Mouse (Mus musculus): Measurements from ENCODE around the gene Fcgr4. TPM values are rescaled to one million over a fixed set of nuclear protein-coding genes. Genes with fewer than 3 reads are reported as not detected.
"Not testable (repeated sequence)": the region's sequence is repeated elsewhere in the genome, so short reads cannot be mapped to it uniquely, and the experiment has no call there.

Fcgr4 gene
- total RNA-seq (2021), result 1 to 10 TPM; 1.8 to 2.1 TPM
- long read RNA-seq, experiment 1, result 0 reads
- long read RNA-seq, experiment 2, result 0 reads

DNA sequence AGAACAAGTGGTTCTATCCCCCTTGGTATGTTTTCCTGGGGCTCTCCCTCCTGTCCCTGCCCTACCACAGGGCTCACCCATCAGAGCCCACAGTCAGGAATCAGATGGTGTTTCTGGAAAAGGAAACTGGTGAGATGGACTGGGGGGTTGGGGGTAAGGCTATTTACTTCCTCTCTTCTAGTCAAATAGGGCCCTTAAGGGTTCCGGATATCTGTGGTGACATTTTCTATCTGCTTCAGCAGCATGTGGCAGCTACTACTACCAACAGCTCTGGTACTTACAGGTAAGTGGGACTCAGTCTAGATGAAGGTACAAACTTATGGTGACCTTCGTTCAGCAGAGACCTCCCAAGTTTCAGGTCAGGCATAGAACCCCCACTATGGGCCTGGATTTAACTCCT, at the start of gene Fcgr4:
Gene Fcgr4 (plus strand): TSS at position 184 of the 400 bp plus-strand sequence.
- DNase-seq (ENCODE audit: low spot score in 2 of 2), result no peak

DNA sequence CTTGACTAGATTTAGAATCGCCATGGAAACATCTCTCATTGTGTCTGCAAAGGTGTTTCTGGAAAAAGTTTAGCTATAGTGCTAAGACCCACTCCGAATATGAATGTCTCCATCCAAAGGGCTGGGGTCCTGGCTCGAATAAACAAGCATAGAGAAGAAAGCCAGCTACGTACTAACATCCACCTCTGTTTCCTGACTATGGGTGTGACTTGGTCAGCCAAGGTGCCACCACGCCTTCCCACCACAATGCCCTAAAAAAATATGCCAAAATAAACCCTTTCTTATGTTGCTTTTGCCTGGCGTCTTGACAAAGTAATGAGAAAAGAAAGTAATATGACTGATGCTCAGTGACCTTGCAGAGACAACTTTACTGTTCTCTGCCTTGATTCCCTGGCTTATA, 46.2 kb upstream of the Fcgr4 start:
- no peak for DNase-seq (ENCODE audit: low spot score in 2 of 2)

DNA sequence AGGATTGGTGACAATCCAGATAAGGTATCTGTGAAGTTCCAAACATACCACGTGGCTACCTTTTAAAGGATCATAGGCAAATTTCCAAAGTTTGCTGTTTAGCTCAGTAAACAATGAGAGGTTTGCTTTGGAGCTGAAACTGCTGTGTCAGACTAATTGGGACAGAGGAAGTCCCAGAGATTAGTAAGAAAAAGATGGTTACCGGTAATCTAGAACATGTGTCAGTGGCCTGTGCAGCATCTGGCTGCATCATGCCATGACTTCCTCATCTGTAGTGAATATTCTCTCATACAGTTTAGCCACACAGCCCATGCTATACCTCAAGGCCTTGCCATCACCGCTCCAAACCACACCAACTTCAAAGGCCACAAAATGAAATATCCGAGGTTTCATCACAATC, 45.8 kb upstream of the Fcgr4 start:
- no peak for DNase-seq (ENCODE audit: low spot score in 2 of 2)

DNA sequence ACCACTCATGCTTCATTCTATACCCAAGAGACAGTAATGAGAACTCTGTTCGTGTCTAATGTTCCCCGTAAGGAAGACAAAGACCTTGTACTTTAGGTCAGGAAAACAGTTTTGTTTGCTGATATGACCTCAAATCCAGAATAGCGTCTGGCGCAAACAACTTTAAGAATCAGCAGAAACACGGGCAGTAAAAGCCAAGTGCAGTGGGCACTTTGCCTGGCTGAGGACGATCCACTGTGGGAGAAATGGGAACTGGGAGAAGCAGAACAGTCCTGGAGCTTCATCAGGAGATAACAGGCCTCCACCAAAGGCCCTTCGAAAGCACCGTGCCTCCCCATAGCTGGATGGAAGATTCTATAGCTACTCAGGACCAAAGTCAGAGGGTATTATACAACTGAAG, 44.5 kb upstream of the Fcgr4 start:
- DNase-seq (ENCODE audit: low spot score in 2 of 2), result no peak

DNA sequence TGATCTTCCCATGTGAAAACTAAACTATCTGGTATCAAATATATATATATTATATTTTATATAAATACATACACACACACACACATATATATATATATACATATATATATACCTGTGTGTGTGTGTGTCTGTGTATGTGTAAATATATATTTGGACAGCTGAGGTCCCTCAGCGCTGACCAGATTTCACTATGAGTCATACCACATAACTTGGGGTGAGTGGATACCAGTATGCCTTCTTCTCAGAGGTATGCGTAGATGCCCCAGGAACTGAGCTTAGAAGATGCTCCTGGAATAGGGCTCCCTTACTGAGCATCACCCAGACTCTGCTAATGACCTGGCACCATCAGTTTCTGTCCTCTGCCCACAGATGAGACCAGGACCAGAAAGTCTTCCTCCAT, 44.0 kb upstream of the Fcgr4 start:
- no peak for DNase-seq (ENCODE audit: low spot score in 2 of 2)

DNA sequence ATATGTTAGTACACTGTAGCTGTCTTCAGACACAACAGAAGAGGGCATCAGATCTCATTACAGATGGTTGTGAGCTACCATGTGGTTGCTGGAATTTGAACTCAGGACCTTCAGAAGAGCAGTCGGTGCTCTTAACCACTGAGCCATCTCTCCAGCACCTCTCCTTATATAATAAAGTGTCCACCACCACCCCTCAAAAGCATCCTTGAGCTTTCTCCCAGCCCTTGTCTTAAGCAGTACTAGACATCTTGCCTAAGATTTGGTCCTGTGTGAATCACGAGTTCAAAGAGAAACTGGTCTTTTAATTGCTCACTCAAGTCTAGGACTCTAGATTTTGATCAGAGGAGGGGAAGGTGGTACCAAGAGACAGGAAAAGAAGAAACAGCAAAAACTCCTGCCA, 43.4 kb upstream of the Fcgr4 start:
- not testable (repeated sequence) for DNase-seq (ENCODE audit: low spot score in 2 of 2)

DNA sequence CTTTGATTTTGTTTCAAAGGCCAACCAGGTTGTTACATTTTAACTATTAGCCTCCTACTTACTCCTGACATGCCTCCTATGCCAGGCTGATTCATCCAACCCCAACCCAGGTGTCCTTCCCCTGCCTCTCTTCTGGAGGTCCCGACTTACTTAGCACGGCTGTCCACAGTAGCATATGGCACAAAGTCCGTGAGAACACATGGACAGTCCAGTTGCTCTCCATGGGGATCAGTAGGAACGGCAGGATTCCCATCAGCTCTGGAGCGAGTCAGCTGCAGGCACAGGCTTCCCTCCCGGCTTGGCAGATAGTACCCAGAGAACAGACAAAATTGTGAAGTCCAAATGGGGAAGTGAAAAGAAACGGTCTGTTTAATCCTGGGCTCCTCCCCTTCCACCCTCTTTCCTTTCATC, 43.0 kb upstream of the Fcgr4 start:
- DNase-seq (ENCODE audit: low spot score in 2 of 2), result no peak

DNA sequence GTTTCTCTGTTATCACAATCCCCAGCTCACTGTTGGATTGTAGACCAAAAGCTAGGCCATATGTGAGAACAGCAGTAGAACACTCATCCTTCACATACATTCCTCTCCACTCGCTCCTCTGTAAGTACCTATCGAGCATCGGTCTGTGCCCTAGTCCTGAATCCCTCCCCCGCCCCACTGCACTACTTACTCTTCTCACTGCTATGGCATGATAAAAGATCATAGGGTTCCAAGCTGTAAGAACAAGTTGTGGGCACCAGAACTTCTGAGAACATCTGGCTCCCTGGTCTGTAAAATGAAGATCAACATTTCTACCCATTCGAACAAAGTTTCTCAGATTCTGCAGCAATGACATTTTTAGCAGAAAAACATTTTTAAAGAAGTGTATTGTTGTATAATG, 42.3 kb upstream of the Fcgr4 start, which contains the start of gene Fcgr2b:
Gene Fcgr2b (minus strand): TSS at position 101 of the 400 bp plus-strand sequence.
- DNase-seq (ENCODE audit: low spot score in 2 of 2), result no peak

DNA sequence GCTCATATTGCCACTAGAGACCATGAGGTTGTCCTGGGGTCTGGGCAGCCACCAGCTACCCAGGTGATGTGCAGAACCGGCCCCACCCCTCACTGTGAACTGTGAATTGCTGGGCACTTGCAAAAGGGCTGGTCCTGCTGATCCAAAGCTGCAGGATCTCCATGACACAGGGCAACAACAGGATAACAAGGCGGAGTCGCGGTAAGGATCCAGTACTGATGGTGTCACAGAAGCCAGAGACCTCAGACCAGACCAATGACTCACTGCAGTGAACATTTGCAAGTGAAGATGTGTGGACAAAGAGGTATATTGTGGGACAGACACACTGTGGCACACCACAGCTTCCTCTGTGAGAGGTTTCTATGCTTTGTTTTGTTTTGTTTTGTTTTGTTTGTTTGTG, 40.1 kb upstream of the Fcgr4 start:
- DNase-seq (ENCODE audit: low spot score in 2 of 2), result no peak

DNA sequence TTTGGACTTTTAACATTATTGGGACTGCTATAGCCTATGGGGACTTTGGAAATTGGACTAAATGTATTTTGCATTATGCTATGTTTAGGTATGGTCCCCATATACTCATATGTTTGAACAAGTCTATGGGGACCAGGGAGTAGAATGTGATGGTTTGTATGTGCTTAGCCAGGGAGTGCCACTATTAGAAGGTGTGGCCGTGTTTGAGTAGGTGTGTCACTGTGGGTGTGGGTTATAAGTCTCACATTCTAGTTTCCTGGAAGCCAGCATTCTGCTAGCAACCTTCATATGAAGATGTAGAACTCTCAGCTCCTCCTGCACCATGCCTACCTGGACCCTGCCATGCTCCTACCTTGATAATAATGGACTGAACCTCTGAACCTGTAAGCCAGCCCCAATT, 37.0 kb upstream of the Fcgr4 start:
- DNase-seq (ENCODE audit: low spot score in 2 of 2), result not testable (repeated sequence)

DNA sequence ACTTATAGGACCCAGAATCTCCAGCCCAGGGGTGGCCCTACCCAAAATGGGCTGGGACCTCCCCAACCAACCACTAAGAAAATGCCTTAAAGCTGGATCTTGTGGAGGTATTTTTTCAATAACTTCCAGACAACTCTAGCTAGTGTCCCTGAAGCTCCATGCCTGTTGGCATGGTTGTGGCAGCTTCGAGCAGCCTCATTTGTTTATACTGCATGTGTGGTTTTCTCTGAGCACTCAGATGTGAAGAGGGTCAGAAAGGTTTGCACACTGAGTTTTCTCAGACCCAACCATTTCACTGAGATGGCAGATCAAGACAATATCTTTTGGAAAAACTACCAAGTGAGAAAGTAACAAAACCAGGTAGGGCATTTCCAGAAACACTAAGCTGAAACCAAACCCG, 36.4 kb upstream of the Fcgr4 start:
- DNase-seq (ENCODE audit: low spot score in 2 of 2), result no peak

DNA sequence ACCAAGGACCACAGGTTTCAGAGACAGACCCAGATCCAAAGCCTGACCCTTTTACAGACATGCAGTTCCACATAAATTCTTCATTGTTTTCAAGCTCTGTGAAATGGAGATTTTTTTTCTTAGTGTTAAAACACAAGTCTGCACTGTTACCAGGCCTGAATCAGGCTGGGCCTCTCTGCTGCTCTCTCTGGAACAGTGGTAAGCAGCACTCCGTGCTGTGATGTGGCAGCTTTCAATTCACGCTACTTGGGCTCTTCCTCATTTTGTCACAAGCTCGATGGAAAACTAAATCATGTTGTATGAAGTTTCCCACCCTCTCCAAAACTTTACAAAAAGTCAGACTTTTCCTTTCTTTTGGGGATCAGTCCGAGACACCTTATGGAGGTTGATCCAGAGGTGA, 35.7 kb upstream of the Fcgr4 start:
- DNase-seq (ENCODE audit: low spot score in 2 of 2), result no peak

DNA sequence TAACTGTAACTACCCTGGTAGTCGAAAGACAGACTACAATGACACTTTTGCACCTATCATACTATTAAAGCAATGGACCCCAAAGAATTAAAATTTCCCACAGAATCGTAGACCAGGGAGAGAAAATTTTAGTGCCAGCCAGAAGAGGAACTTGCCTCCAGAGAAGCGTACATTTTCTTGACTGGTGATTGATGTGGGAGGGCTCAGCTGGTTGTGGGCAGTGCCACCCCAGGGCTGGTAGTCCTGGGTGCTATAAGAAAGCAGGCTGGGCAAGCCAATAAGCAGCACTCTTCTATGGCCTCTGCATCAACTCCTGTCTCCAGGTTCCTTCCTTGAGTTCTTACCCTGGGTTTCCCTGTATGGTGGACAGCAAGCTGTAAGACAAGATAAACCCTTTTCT, 33.6 kb upstream of the Fcgr4 start:
- no peak for DNase-seq (ENCODE audit: low spot score in 2 of 2)

DNA sequence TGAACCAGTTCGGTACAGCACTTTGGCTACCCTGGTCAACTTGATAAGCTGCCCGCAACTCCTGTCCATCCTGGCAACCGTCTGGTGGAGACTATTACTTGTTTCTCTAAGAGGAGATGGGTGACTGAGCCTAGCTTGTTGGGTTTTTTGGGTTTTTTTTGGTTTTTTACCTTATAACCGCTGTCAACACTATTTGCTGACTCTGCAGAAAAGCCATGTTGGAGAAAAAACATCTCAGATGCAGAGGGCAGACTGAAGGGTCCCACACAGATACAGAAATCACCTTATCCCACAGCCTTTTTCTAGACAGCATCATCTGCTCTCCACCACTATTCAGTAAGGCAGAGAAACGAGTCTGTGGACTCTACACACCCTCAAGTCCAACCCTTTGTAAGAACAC, 32.9 kb upstream of the Fcgr4 start:
- no peak for DNase-seq (ENCODE audit: low spot score in 2 of 2)

DNA sequence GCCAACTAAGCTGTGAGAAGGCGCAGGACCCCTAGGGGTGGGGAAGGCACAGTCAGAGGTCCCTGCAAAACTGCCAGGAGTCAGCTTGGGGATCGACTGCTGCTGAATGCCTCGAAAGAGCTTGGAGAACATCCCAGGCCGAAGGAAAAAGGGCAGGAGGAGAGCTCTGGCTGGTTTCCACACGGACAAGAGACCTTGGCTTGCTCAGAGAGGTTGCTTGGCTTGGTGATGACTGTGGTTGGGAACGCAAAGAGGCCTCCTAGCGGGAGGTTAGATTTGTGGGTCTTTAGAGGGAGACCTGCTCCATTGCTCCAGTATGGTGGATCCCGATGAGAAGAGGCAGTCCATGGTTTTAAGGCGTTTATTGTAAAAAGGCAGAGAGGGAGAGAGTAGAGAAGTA, 29.1 kb upstream of the Fcgr4 start:
- no peak for DNase-seq (ENCODE audit: low spot score in 2 of 2)

DNA sequence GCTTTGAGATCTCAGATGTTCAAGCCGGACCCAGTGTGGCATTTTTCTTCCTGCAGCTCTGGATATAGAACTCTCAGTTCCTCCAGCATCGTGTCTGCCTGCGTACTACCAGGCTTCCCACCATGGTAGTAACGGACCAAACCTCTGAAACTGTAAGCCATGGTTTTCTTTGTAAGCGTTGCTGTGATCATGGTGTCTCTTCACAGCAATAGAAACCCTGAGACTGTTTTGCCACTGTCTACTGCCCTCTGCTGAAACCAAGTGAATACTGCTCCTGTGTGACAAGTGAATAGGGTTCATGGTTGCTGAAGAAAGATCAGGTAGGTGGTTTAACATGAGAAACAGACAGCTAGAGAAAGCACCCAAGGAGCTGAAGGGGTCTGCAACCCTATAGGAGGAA, 26.2 kb upstream of the Fcgr4 start:
- DNase-seq (ENCODE audit: low spot score in 2 of 2), result no peak

DNA sequence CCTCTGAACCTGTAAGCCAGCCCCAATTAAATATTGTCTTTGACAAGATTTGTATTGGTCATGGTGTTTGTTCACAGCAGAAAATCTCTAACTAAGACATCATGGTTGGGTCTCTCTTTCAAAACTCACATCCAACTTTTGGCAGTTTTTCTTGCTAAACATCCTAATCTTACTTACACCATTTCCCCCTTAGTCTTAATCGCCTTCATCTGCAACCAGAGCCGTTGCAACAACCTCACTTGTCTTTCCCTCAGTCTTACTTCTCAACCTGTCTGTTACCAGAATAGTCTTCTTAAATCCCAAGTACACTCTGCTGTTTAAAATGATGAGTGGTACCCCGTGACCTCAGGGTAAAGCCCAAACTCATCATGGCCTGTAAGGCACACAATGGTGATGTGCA, 22.7 kb upstream of the Fcgr4 start:
- DNase-seq (ENCODE audit: low spot score in 2 of 2), result no peak

DNA sequence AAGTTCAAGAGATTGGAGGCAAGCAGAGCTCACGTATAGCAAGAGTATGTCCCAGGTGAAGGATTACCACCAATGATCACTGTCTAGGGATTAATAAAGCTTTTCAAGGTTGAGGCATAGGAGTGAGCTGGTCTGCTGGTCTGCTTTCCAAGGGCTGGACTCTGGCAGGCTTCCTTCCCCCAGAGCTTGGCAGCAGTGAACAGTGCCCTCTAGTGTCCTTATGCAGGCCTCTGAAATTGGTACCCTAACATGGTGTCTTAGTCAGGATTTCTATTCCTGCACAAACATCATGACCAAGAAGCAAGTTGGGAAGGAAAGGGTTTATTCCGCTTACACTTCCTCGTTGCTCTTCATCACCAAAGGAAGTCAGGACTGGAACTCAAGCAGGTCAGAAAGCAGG, 22.0 kb upstream of the Fcgr4 start:
- peak in 1 of 2 experiments; percentile 38 for DNase-seq (ENCODE audit: low spot score in 2 of 2)

DNA sequence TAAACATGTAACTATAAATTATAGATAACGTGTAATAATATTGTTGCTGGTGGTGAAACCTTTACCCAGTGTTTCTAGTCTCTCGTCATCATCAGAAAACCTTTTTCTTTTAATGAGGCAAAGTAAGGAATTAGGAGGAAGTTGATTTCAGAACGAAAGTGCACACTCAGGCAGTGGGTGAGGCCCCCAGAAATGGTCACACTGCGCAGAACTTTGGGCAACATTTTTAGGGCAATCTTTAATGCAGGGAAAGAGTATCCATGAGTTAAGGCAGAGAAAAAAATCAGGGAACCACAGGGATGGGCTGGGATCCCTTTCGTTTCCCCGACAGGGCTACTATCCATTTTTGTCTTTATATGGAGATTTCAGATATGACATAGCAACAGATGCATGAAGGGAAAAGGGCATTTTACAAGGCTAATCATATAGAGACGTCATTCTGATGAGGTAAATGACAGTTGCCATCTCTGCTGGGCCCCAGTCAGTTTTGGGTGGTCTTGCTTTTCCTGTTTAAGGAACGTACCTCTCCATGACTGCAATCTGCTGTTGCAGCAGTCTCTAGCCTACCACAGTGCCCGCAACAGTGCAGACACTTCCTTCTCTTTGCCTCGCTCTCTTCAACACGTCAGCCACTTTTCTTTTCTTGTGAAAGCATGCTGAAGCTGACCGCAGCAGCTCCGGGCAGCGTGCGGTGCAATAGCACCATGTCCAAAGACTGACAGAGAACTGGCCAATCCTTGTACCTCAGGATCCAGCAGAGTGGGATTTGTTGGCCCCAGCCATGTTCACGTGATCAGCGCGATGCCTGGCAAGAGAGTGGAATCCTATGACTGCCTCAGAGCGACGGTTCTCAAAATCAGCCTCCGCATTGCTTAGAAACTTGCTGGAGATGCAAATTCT, 20.7 kb upstream of the Fcgr4 start:
- no peak for DNase-seq (ENCODE audit: low spot score in 2 of 2)

DNA sequence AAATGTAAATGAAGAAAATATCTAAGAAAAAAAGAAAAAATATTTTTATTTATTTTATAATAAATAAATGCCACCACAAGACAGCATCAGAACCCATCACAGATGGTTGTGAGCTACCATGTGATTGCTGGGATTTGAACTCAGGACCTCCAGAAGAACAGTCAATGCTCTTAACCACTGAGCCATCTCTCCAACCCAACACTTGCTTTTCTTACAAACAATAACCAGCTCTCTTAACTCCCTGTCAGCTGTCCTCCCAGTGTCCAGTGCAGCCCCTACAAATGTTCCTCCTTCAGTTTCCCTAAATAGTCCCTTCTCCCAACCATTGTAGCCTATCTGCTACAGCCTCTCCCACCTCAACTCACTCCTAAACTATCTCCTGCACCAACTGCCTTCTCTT, 18.9 kb upstream of the Fcgr4 start:
- no peak for DNase-seq (ENCODE audit: low spot score in 2 of 2)

DNA sequence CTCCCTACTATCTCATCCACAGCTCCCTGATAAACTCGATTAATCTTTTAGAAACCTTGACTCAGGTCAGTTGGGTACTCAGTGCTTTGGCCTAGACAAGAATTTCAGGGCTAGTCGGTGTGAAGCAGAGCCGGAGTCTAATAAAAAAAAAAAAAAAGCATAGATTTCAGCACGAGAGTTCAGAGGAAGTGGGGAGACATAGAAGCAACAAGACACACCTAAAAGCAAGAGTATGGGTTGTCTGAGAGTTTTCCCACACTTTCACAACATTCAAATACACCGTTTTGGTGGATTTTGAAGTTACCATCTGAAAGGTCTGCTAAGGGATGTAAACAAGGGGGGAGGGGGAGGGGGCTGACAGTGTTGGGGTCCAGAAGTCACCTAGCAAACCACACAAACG, 13.6 kb upstream of the Fcgr4 start:
- no peak for DNase-seq (ENCODE audit: low spot score in 2 of 2)

DNA sequence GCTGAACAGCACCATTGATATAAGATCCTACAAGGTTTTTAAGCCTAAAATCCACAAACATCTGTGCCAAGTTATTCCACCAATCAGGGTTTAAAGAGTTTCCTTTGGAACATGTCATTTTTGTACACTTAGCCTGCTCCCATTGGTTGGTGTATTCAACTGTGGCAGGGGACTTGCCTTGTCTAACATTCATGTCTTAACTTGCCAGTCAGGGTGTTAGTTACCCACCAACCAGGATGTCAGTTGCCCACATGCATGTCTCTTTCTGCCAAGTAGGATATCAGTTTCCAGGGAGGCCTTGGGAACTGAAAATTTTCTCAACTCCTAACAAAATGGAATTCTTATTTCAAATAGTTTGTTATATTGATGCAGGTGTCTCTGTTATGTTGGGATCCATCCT, 13.1 kb upstream of the Fcgr4 start:
- no peak for DNase-seq (ENCODE audit: low spot score in 2 of 2)

DNA sequence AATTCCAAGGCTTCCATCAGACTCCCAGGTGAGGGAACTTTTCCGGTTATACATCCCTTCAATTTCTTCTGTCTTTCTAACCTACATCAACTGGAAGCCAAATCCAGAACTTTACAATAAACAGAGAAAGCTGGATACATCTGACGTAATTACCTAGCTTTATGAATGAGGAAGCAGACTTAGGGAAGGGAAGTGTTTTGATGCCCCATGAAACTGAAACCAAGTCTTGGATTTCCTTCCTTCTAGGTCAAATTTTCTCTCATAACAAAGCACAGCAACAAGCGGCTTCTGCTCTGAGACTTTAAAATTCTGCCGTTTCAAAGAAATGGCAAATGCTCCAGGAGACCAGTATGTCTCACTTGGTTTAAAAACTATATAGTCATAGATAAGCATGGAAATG, 12.4 kb upstream of the Fcgr4 start:
- DNase-seq (ENCODE audit: low spot score in 2 of 2), result no peak

Measured in adrenal gland, postnatal 4 days (tissue).